Mouse (Mus musculus) gastrocnemius, adult 2 months (tissue): ENCODE results near the gene Cldnd1. TPM values are rescaled to one million over a fixed set of nuclear protein-coding genes. Genes with fewer than 3 reads are reported as not detected.
A peak's percentile ranks its signal among the peaks of the same experiment; 100 is the strongest.

ENCODE experiments used
- DNase-seq: peaks from one replicate; pipeline ENCODE4 v3.0.0; 2022
- H3K27ac ChIP-seq: fragments of 200-600 bp; 2 replicates; pipeline ENCODE4 v1.8.1; 2022; ENCODE audit warnings: mild to moderate bottlenecking
- H3K4me3 ChIP-seq: fragments of 200-600 bp; 2 replicates; pipeline ENCODE4 v1.8.1; 2022; ENCODE audit warnings: mild to moderate bottlenecking, moderate library complexity
- CTCF ChIP-seq: fragments of 200-600 bp; IDR thresholded peaks from 2 replicates; pipeline ENCODE4 v1.8.1; 2022; ENCODE audit warnings: antibody characterized with exemption, mild to moderate bottlenecking, moderate library complexity
- intact Hi-C: fragments of 180-260 bp; cut with DNase I; formaldehyde crosslinking; loops from one replicate; pipeline ENCODE4 v1.15.1; 2025
- microRNA-seq: library from miRNA; unstranded; fragments of <30 nt; microRNA quantifications from one replicate; pipeline ENCODE4 v1.2.0, GENCODE M21; 2021
- total RNA-seq, 2 experiments: library from RNA; stranded (reverse); gene quantifications; 2 replicates each; pipeline ENCODE4 v1.2.3; 2021

The Cldnd1 gene
- total RNA-seq, 2 experiments from 2014 or later: 64.8 to 82.8 TPM

- Histone ChIP-seq H3K4me3 (no peak within 1 kb of the TSS), H3K27ac (no peak within 1 kb of the TSS)
- TF ChIP-seq CTCF: no peak
- intact Hi-C loops: no loop called here
- no peak for DNase-seq
These were observed 9.0 kb upstream of the Cldnd1 start, which contains the start of gene Gpr15 for GRCm38 (mm10) chr16:58718666-58719120. Gene Gpr15 (minus strand): TSS chr16:58719070.

- TF ChIP-seq CTCF: no peak
- Histone ChIP-seq H3K4me3 (no peak overlapping the region), H3K27ac (no peak overlapping the region)
- intact Hi-C loops: no loop called here
- DNase-seq: no peak
These were observed 5.4 kb upstream of the Cldnd1 start for GRCm38 (mm10) chr16:58722292-58722691.

- no peak for TF ChIP-seq CTCF
- Histone ChIP-seq H3K4me3 (peak overlapping the region; percentile 81), H3K27ac (no peak overlapping the region)
- DNase-seq: no peak
- intact Hi-C loops: no loop called here
These were observed 832 bp upstream of the Cldnd1 start for GRCm38 (mm10) chr16:58726680-58727476.

DNA sequence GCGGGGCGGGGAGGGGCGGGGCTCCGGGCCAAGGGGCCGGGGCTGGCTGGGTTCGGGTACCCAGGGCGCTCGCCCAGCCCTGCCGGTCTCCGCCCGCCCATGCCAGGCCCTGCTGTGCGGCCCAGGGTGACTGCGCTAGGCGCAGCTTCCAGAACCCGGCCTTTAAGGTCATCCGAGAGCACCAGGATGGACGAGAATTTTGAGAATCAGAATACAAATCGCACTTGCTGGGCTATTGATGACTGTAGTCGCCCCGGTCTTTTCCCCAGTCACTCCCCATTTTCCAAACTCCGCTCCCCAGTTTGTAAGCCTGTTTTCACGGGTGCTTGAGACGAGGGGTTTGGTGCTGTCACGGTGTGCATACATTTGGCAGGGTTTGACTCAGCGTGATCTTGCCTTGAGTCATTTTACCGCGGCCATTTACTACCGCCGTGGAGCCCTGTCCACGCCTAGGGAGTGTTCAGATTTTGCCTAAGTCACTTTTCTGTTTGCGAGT lies 514 bp downstream of the Cldnd1 start:
- peak overlapping the region; percentile 81 for H3K4me3 ChIP-seq
- intact Hi-C loops: loop anchor here (2.0 kb wide), 1 partner anchor 57 kb away; the partner anchor contains the start of gene Cpox
- no peak for TF ChIP-seq CTCF

DNA sequence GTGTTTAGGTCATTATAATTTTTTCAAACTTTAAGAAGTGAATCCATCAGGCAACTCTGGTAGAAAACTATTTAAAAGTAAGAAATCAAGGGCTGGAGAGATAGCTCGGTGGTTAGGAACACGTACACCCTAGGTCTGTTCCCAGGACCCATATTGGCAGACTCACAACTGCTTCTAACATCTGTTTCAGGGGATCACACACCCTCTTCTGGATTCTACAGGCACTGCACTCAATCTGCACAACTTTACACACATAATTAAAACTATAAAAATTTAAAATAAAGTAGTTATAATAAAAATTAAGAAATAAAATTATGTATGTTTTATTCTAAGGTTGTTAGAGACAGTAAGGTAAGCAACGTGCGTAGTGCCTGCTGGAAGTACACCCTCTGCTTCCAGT lies 10.5 kb downstream of the Cldnd1 start:
- Histone ChIP-seq H3K4me3 (no peak overlapping the region), H3K27ac (no peak overlapping the region)
- no peak for DNase-seq
- intact Hi-C loops: no loop called here
- TF ChIP-seq CTCF: peak; percentile 44

More for the DNA sequence above, 514 bp downstream of the Cldnd1 start:
- peak overlapping the region; percentile 92 for H3K27ac ChIP-seq
- no peak for DNase-seq

- H3K27ac ChIP-seq: no peak overlapping the region
- no peak for DNase-seq
- TF ChIP-seq CTCF: no peak
- intact Hi-C loops: no loop called here
- H3K4me3 ChIP-seq: no peak overlapping the region
These were observed 11.1 kb downstream of the Cldnd1 start for GRCm38 (mm10) chr16:58738800-58739199.

GRCm38 (mm10) chr16:58740751-58741150 lies 13.0 kb downstream of the Cldnd1 start:
- no peak for DNase-seq
- TF ChIP-seq CTCF: no peak
- intact Hi-C loops: no loop called here
- Histone ChIP-seq H3K4me3 (no peak overlapping the region), H3K27ac (no peak overlapping the region)

- no peak for TF ChIP-seq CTCF
- intact Hi-C loops: no loop called here
- DNase-seq: no peak
- H3K4me3 ChIP-seq: no peak overlapping the region
- no peak overlapping the region for H3K27ac ChIP-seq
These were observed 19.0 kb downstream of the Cldnd1 start for GRCm38 (mm10) chr16:58746715-58747114.

DNA sequence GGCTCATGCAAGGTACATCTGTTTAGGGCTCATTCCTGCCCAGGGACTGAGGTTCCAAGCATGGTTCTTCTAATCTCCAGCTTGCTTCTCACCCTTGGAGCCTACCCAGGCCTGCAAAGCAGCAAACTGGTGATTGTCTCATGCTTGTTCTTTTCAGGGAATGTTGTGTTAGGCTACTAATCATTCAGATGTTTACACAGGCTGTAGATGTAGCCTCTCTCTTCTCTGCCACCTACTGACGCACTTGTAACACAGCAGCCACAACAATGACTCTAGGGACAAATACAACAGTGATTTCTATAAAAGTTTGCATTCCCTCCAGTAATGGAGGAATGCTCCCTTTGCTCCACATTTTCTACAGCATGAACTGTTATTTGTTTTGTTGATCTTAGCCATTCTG lies 23.6 kb downstream of the Cldnd1 start:
- intact Hi-C loops: loop anchor here (5.0 kb wide), 2 partner anchors 124 to 299 kb away; no protein-coding TSS in a partner anchor
- DNase-seq: no peak
- Histone ChIP-seq H3K27ac (no peak overlapping the region), H3K4me3 (no peak overlapping the region)
- TF ChIP-seq CTCF: peak; percentile 62

DNA sequence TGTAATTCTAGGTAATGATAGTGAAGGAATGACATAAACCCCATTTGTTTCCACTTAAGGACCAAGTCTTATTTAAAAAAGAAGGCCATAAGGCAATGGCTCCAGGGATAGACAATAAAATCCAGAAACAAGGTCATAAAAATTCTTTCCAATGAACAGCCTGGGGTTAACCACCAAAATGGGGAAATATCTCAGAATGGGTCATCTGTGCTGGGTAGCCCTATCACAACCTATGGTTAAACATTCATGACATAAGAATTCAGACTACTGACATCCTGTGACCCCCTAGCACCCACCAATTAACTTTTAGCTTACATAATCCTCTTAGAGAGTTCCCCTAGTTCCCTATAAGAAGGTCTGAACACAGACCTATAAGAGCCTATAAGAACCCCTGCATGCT lies 28.5 kb downstream of the Cldnd1 start:
- Histone ChIP-seq H3K4me3 (no peak overlapping the region), H3K27ac (no peak overlapping the region)
- TF ChIP-seq CTCF: no peak
- DNase-seq: no peak
- intact Hi-C loops: no loop called here

DNA sequence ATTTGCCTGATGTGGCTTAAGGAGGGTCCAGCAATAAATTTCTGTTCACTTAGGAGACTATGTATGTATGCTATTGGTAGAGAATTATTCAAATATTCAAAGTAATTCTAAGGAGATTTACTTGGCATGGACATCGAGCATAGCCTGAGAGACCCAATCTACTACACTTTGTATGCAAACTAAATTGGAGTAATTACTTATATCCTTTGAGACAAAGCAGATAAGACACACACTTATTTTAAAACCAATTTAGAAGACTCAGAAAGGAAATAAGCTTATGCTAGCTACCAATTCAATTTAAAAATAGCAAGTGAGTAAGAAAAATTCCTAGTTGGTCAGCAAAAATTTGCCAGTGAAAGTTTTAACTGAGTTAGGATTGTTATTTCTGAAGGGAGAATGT lies 35.4 kb downstream of the Cldnd1 start, which contains the start of gene Olfr172:
TSS of gene Olfr172 (minus strand) at position 101 of the 400 bp plus-strand sequence.
- intact Hi-C loops: no loop called here
- DNase-seq: no peak
- no peak within 1 kb of the TSS for H3K4me3 ChIP-seq
- no peak within 1 kb of the TSS for H3K27ac ChIP-seq
- TF ChIP-seq CTCF: no peak

Small RNA genes lying within 50 kb of the gene (microRNA-seq; reads per million reads assigned to microRNA genes)
- gene Gm27564: not detected

Other genes with a start within 250 kb of the Cldnd1 start
- gene St3gal6, start 203.7 kb upstream of the Cldnd1 start, total RNA-seq: 100 to 1,000 TPM; 140 to 170 TPM
- gene Gm813, start 110.9 kb upstream of the Cldnd1 start, total RNA-seq: not detected
- gene E330017A01Rik, start 89.2 kb upstream of the Cldnd1 start, total RNA-seq: not detected
- gene Cpox, start 57.6 kb upstream of the Cldnd1 start, total RNA-seq: 10 to 100 TPM; 20.2 to 25.4 TPM
- not detected for gene Gpr15, start 8.8 kb upstream of the Cldnd1 start, total RNA-seq
- gene Olfr172, start 35.3 kb downstream of the Cldnd1 start, total RNA-seq: not detected
- not detected for gene Olfr173, start 72.4 kb downstream of the Cldnd1 start, total RNA-seq
- not detected for gene Olfr175-ps1, start 98.9 kb downstream of the Cldnd1 start, total RNA-seq
- not detected for gene Olfr177, start 146.9 kb downstream of the Cldnd1 start, total RNA-seq
- gene Olfr178, start 164.2 kb downstream of the Cldnd1 start, total RNA-seq: not detected
- not detected for gene Olfr181, start 200.8 kb downstream of the Cldnd1 start, total RNA-seq
- gene Olfr180, start 201.5 kb downstream of the Cldnd1 start, total RNA-seq: not detected